16 mouse cellular contexts compared by ENCODE assay signal in genomic region chr13:83745961-83746360, GRCm38 (mm10).
DNase-seq lines count a peak whose midpoint lies in the region; ATAC-seq lines count a peak whose summit lies in the region.
"Had no signal": no experiment of that assay in that cellular context is flagged by ENCODE, and none has a peak within 500 bp of the region (broad histone marks: within the 10 kb centered on the region; RNA-seq: fewer than 3 reads in every experiment).

No protein-coding gene starts in this region.

- peak; percentile 11 for DNase-seq in embryo, embryonic 10 days (ENCODE audit: low spot score)
- no peak for DNase-seq in embryo, embryonic 11 days
- peak; percentile 52 for DNase-seq in forebrain, embryonic 14.5 days (ENCODE audit: low spot score)
- DNase-seq in midbrain, embryonic 11.5 days (ENCODE audit: low spot score, missing footprints): peak; percentile 86
- DNase-seq in retina, embryonic 14.5 days (ENCODE audit: low spot score): peak; percentile 46
- DNase-seq in T-cell, adult 2 months (ENCODE audit: low spot score): no peak
- no peak for DNase-seq in gastrocnemius, postnatal 14 days
- DNase-seq in heart, postnatal 14 days: no peak
- DNase-seq: lung, postnatal 36 days; thymus, adult 2 months had no signal

- peak overlapping the region; percentile 62 for H3K4me2 ChIP-seq in forebrain, embryonic 14.5 days (ENCODE audit: low read length)
- H3K4me2 ChIP-seq in midbrain, embryonic 11.5 days: no peak overlapping the region
- H3K4me2 ChIP-seq: liver, embryonic 15.5 days had no signal

- H3K9me3 ChIP-seq in forebrain, embryonic 14.5 days (replicated peaks; ENCODE audit: control insufficient read depth, low read length): no peaks in the 10 kb centered on the region
- no peaks in the 10 kb centered on the region for H3K9me3 ChIP-seq in midbrain, embryonic 11.5 days (ENCODE audit: control insufficient read depth, low read length)
- H3K9me3 ChIP-seq: embryonic facial prominence, embryonic 15.5 days; G1E; heart, embryonic 12.5 days; kidney, embryonic 15.5 days; limb, embryonic 10.5 days; liver, embryonic 15.5 days had no signal

- H3K4me3 ChIP-seq in forebrain, embryonic 14.5 days (ENCODE audit: low read depth, low read length): no peak overlapping the region
- H3K4me3 ChIP-seq in midbrain, embryonic 11.5 days (ENCODE audit: low read depth, low read length): no peak overlapping the region
- H3K4me3 ChIP-seq: liver, embryonic 15.5 days had no signal

- WGBS in forebrain, embryonic 14.5 days: 41% methylated on average over 5 of the region's 5 CpGs
- WGBS in midbrain, embryonic 11.5 days: 51% methylated on average over 5 of the region's 5 CpGs

- H3K36me3 ChIP-seq in forebrain, embryonic 14.5 days (ENCODE audit: control insufficient read depth, insufficient read depth, low read length): peaks cover 4% of the 10 kb centered on the region
- no peaks in the 10 kb centered on the region for H3K36me3 ChIP-seq in midbrain, embryonic 11.5 days (ENCODE audit: control insufficient read depth, insufficient read depth, low read length)
- H3K36me3 ChIP-seq: embryonic facial prominence, embryonic 15.5 days; heart, embryonic 12.5 days; kidney, embryonic 15.5 days; limb, embryonic 10.5 days; liver, embryonic 15.5 days had no signal

- no peak for ATAC-seq in forebrain, embryonic 14.5 days
- ATAC-seq in midbrain, embryonic 11.5 days (ENCODE audit: low FRiP score): no peak

- peak overlapping the region; percentile 93 for H3K27ac ChIP-seq in forebrain, embryonic 14.5 days (ENCODE audit: low read depth, low read length)
- no peak overlapping the region for H3K27ac ChIP-seq in midbrain, embryonic 11.5 days (ENCODE audit: low read depth, low read length)
- H3K27ac ChIP-seq: embryonic facial prominence, embryonic 15.5 days; liver, embryonic 15.5 days had no signal

- intact Hi-C loops in gastrocnemius, postnatal 14 days (cut with DNase I; ENCODE audit: low total_unique reads): no loop called here
- intact Hi-C loops in heart, postnatal 14 days (cut with DNase I): no loop called here

- H3K27me3 ChIP-seq in forebrain, embryonic 14.5 days (replicated peaks; ENCODE audit: control insufficient read depth, insufficient read depth, low read length): no peaks in the 10 kb centered on the region
- no peaks in the 10 kb centered on the region for H3K27me3 ChIP-seq in midbrain, embryonic 11.5 days (ENCODE audit: control insufficient read depth, insufficient read depth, low read length)

- no peak overlapping the region for H3K9ac ChIP-seq in forebrain, embryonic 14.5 days (ENCODE audit: low read length)
- no peak overlapping the region for H3K9ac ChIP-seq in midbrain, embryonic 11.5 days (ENCODE audit: low read length)
- H3K9ac ChIP-seq: kidney, embryonic 15.5 days; liver, embryonic 15.5 days had no signal

- H3K4me1 ChIP-seq in forebrain, embryonic 14.5 days (ENCODE audit: control insufficient read depth, insufficient read depth, low read length): peaks cover 19% of the 10 kb centered on the region
- H3K4me1 ChIP-seq in midbrain, embryonic 11.5 days (ENCODE audit: control insufficient read depth, insufficient read depth, low read length): peaks cover 11% of the 10 kb centered on the region
- H3K4me1 ChIP-seq: heart, embryonic 12.5 days; liver, embryonic 15.5 days had no signal

Comparison
In these comparisons a context has a peak if more than half of its experiments do, and no peak if none do; other contexts are left out.
1. DNase-seq: peak in embryo, embryonic 10 days (single experiment), forebrain, embryonic 14.5 days (single experiment), midbrain, embryonic 11.5 days (single experiment) and retina, embryonic 14.5 days (single experiment); none in embryo, embryonic 11 days (single experiment), T-cell, adult 2 months (single experiment), gastrocnemius, postnatal 14 days (single experiment) and heart, postnatal 14 days (0 of 2).